Mouse (Mus musculus) heart, postnatal 0 days (tissue): ENCODE data around the gene Vmn1r88. TPM values are rescaled to one million over a fixed set of nuclear protein-coding genes. Genes with fewer than 3 reads are reported as not detected.
"Not testable (repeated sequence)": the region's sequence is repeated elsewhere in the genome, so short reads cannot be mapped to it uniquely, and the experiment has no call there.

Experiments
- ATAC-seq: fragments of 200-750 bp; cut with Nextera tagmentation; 2 replicates; pipeline ENCODE4 v1.8.0; 2017; ENCODE audit warnings: low read depth, moderate number of reproducible peaks, moderate library complexity; ENCODE audit not compliant: insufficient read depth
- DNase-seq: peaks from one replicate; pipeline ENCODE4 v3.0.0-alpha.2; 2016; ENCODE audit warnings: low spot score
- H3K27ac ChIP-seq: fragments of 300-500 bp; sonication (generic); 2 replicates; pipeline ENCODE4 v1.5.1; 2014; ENCODE audit warnings: low read depth, mild to moderate bottlenecking
- H3K27me3 ChIP-seq: fragments of 300-500 bp; sonication (generic); 2 replicates; pipeline ENCODE4 v1.6.1; 2014; ENCODE audit warnings: low read length, mixed read lengths; ENCODE audit not compliant: control insufficient read depth, insufficient read depth
- H3K36me3 ChIP-seq: fragments of 300-500 bp; sonication (generic); replicated peaks from 2 replicates; pipeline ENCODE4 v1.6.1; 2014; ENCODE audit warnings: low read length, mixed read lengths; ENCODE audit not compliant: control insufficient read depth, insufficient read depth
- H3K4me1 ChIP-seq: fragments of 300-500 bp; sonication (generic); 2 replicates; pipeline ENCODE4 v1.6.1; 2014; ENCODE audit warnings: antibody characterized with exemption; ENCODE audit not compliant: control insufficient read depth, insufficient read depth
- H3K4me2 ChIP-seq: fragments of 300-500 bp; sonication (generic); 2 replicates; pipeline ENCODE4 v1.6.1; 2014; ENCODE audit warnings: low read depth, mild to moderate bottlenecking, low read length, moderate library complexity
- H3K4me3 ChIP-seq: fragments of 300-500 bp; sonication (generic); 2 replicates; pipeline ENCODE4 v1.5.1; 2014; ENCODE audit warnings: low read depth, low read length
- H3K9ac ChIP-seq: fragments of 300-500 bp; sonication (generic); replicated peaks from 2 replicates; pipeline ENCODE4 v1.6.1; 2014; ENCODE audit warnings: low read depth, low read length, mixed read lengths
- H3K9me3 ChIP-seq: fragments of 300-500 bp; sonication (generic); replicated peaks from 2 replicates; pipeline ENCODE4 v1.6.1; 2016; ENCODE audit warnings: low read length; ENCODE audit not compliant: control insufficient read depth
- CTCF ChIP-seq: IDR thresholded peaks from 2 replicates; pipeline ENCODE4 v1.5.1; 2016; ENCODE audit warnings: antibody characterized with exemption, control low read depth, low read depth
- EP300 ChIP-seq: IDR thresholded peaks from 2 replicates; pipeline ENCODE4 v1.6.1; 2016; ENCODE audit warnings: antibody characterized with exemption, low read depth
- WGBS: fragments of 180-500 bp; shearing (Covaris S2); extraction: QIAGEN DNeasy Blood & Tissue Kit; methylation state at CpG from one replicate; pipeline ENCODE4 v1.1.7; 2014; 5-methylcytosine and 5-hydroxymethylcytosine counted together
- polyA plus RNA-seq: library from polyadenylated mRNA; unstranded; fragments of >200 nt; fragmentation: Nextera tagmentation; extraction: Ambion mirVana; gene quantifications from 2 replicates; pipeline ENCODE4 v1.2.1, GENCODE M21; 2015
- total RNA-seq: library from RNA; depleted of rRNA; stranded (reverse); fragments of >200 nt; gene quantifications from 2 replicates; pipeline ENCODE4 v1.2.3, GENCODE M21; 2014; ENCODE audit warnings: low replicate concordance; rRNA removed

Vmn1r88 gene
- not detected in 2 replicates for total RNA-seq
- not detected in 2 replicates for polyA plus RNA-seq

DNA sequence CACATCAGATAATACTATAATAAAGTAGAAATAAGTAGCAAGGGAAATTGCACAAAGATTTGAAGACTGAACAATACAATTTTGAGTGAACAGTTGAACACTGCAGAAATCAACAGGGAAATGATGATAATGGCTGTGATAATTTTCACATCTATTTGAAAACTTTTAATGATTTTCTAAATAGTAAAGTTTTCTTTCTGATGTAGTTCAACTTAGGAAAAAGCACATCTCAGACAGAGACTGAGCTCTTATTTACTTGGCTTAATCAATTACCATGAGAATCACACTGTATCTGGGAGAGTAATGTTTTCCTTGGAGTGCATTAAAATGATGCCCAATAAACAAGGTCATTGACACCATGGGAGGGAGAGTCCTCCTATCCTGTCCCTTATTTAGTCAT lies at the start of gene Vmn1r88:
TSS of gene Vmn1r88 (plus strand) at position 301 of the 400 bp plus-strand sequence.
- Histone ChIP-seq H3K4me3 (no peak within 1 kb of the TSS), H3K27me3 (no peaks in the 10 kb centered on the region), H3K9ac (no peak within 1 kb of the TSS), H3K4me2 (no peak within 1 kb of the TSS), H3K27ac (no peak within 1 kb of the TSS), H3K36me3 (no peaks in the 10 kb centered on the region), H3K9me3 (no peaks in the 10 kb centered on the region), H3K4me1 (no peaks in the 10 kb centered on the region)
- TF ChIP-seq CTCF = no peak
- TF ChIP-seq EP300 = no peak
- DNase-seq (no peak), ATAC-seq (no peak)

DNA sequence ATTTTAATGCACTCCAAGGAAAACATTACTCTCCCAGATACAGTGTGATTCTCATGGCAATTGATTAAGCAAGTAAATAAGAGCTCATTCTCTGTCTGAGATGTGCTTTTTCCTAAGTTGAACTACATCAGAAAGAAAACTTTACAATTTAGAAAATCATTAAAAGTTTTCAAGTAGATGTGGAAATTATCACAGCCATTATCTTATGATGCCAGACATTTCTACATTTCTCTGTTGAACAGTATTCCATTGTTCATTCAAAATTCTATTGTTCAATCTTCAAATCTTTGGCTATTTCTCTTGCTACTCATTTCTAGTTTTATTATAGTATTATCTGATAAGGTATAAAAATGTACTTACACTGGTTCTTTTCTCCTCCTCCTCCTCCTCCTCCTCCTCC lies 39.6 kb upstream of the Vmn1r88 start, which contains the start of gene Vmn1r86:
TSS of gene Vmn1r86 (minus strand) at position 101 of the 400 bp plus-strand sequence.
- H3K9me3 ChIP-seq = no peaks in the 10 kb centered on the region
- TF ChIP-seq EP300 = no peak
- TF ChIP-seq CTCF = no peak
- ATAC-seq = no peak

DNA sequence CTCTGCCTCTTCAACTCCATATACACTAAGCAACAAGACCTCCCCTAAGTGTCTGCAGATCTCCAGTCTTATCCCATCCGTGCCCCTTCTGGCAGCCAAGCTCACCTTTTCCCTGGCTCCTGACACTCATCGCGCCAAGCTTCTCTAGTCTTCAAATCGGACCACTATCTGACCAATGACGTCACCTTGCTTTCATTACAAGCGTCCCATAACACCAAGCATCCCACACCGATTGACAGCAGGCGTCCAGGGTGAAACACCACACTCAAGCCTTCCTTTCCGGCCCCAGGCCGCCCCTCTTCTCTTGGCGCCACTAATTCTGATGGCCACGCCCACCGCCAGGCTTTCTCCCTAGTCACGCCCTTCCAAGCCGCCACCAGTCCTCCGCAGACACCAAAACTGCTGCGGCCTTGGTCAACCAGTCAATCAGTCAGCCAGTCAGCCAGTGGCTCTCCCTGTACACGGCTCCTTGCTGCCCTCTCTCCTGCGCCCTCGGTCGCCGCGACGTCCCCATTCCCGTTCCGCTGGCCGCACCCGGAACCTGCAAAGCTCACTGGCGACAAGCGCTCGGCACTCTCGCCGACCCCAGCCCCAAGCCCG lies 35.7 kb upstream of the Vmn1r88 start:
- H3K27ac ChIP-seq, H3K9ac ChIP-seq, H3K9me3 ChIP-seq, H3K4me3 ChIP-seq, DNase-seq, H3K27me3 ChIP-seq, H3K36me3 ChIP-seq, H3K4me1 ChIP-seq: not testable (repeated sequence)
- H3K4me2 ChIP-seq = peak overlapping the region; percentile 33; the same call in 1 of the 2 replicates
- peak; percentile 53 for ATAC-seq
- WGBS = 2% methylated on average over 8 of the region's 34 CpGs

More for the DNA sequence above, 39.6 kb upstream of the Vmn1r88 start, which contains the start of gene Vmn1r86:
- no peak for DNase-seq
- Histone ChIP-seq H3K27ac (no peak within 1 kb of the TSS), H3K9ac (no peak within 1 kb of the TSS), H3K27me3 (no peaks in the 10 kb centered on the region), H3K4me1 (no peaks in the 10 kb centered on the region), H3K4me2 (no peak within 1 kb of the TSS), H3K36me3 (no peaks in the 10 kb centered on the region), H3K4me3 (no peak within 1 kb of the TSS)

DNA sequence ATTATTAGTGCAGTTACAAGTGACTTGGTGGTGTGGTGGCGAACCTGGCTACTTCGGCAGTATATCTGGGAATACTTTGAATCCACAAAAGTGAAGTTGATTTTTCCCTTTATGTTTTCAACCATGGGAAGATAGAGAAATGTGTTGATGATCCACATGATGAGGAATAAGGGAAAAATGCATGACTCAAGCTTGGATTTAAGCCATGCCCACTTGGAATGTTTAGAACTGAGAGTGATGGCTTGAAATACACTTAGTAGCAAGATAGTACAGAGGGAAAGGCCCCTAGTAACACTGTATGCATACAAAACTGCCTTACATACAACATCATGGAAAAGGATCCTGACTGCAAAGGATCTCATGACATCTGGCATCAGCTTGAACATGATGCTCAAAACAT lies 27.5 kb upstream of the Vmn1r88 start:
- H3K27me3 ChIP-seq = no peaks in the 10 kb centered on the region
- TF ChIP-seq CTCF = no peak
- H3K36me3 ChIP-seq = no peaks in the 10 kb centered on the region
- H3K4me3 ChIP-seq = no peak overlapping the region
- ATAC-seq (no peak), DNase-seq (no peak)
- no peaks in the 10 kb centered on the region for H3K4me1 ChIP-seq
- 73% methylated on average over 2 of the region's 2 CpGs for WGBS
- H3K9me3 ChIP-seq = no peaks in the 10 kb centered on the region
- H3K9ac ChIP-seq = no peak overlapping the region
- no peak overlapping the region for H3K27ac ChIP-seq
- H3K4me2 ChIP-seq = no peak overlapping the region

DNA sequence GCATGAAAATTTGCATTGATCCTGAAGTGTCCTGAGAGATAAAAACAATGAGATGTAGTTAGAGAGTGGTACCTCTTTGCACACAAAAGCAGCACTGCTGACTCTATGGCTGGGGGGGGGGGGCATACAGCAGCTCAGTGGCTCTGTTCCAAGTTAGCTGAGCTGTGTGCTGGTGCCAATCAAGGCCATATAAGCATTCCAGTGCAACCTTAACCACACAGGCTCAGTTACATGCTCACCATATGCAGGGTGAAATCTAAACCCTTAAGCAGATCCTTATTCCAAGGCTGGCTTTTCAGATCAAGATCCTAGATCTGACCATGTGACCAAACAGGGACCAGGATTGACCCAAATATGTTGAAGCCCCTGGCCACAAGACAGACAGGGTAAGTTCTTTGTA lies 22.0 kb upstream of the Vmn1r88 start:
- Histone ChIP-seq H3K27me3 (no peaks in the 10 kb centered on the region), H3K9me3 (no peaks in the 10 kb centered on the region), H3K36me3 (no peaks in the 10 kb centered on the region), H3K4me1 (no peaks in the 10 kb centered on the region), H3K4me2 (no peak overlapping the region), H3K4me3 (no peak overlapping the region), H3K9ac (no peak overlapping the region), H3K27ac (no peak overlapping the region)
- TF ChIP-seq EP300 (no peak), CTCF (no peak)
- ATAC-seq = no peak
- DNase-seq = no peak

DNA sequence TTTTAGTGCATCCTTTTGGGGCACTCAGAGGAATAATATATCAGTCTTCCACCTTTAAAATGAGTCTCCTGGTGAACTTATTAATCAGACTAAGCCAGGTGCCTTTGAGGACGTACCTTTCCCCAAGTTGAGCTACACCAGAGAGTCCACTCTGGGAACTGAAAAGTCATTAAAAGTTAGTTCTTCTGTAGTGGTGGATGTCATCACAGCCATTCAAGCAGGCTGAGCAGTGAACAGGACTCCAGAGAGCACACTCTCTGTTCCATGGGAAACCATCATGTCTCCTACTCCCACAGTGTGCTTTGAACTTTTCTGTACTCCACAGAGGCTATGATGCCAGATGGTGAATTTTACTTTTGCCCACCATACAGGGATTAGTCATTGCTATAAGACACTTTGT lies 19.3 kb upstream of the Vmn1r88 start, which contains the start of gene Vmn1r87:
TSS of gene Vmn1r87 (minus strand) at position 101 of the 400 bp plus-strand sequence.
- WGBS = 70% methylated on average over 1 of the region's 1 CpGs
- DNase-seq (no peak), ATAC-seq (no peak)
- Histone ChIP-seq H3K27ac (no peak within 1 kb of the TSS), H3K4me2 (no peak within 1 kb of the TSS), H3K36me3 (no peaks in the 10 kb centered on the region), H3K4me3 (no peak within 1 kb of the TSS), H3K9ac (no peak within 1 kb of the TSS), H3K27me3 (no peaks in the 10 kb centered on the region), H3K9me3 (no peaks in the 10 kb centered on the region), H3K4me1 (no peaks in the 10 kb centered on the region)
- TF ChIP-seq CTCF = no peak
- TF ChIP-seq EP300 = no peak
